Mouse (Mus musculus): ENCODE measurements at regions not wholly inside any gene's neighbourhood (a gene's known extent, or its start where the extent isn't known, plus 50 kb on each side); places are given as distances from the start of the nearest gene placed in this dataset.

DNA sequence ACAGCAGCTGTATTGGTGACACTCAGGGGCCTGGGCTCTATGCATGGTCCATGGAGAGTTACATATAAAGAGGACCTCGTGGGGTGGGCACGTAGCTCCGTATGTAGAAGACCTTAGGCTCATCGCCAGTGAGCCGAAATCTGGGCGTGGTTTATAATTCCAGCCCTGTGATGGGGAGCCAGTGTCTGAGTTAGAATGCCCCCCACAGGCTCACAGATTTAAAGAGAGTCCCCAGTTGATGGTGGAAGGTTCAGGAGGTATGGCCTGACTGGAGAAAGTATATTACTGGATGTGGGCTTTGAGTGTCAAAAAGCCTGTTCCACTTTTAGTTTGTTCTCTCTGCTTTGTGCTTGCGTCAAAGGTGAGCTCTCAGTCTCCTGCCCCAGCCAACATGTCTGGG, 54.8 kb downstream of the 1700122O11Rik start:
- Histone ChIP-seq H3K36me3 (no peaks in the 10 kb centered on the region), H3K4me2 (replicated peaks) (no peak overlapping the region), H3K4me1 (replicated peaks) (peaks cover 17% of the 10 kb centered on the region), H3K9ac (no peak overlapping the region), H3K4me3 (replicated peaks) (no peak overlapping the region), H3K9me3 (no peaks in the 10 kb centered on the region), H3K27ac (no peak overlapping the region), H3K27me3 (replicated peaks) (no peaks in the 10 kb centered on the region)
- ATAC-seq, result no peak
- WGBS, result 86% methylated on average over 7 of the region's 7 CpGs

DNA sequence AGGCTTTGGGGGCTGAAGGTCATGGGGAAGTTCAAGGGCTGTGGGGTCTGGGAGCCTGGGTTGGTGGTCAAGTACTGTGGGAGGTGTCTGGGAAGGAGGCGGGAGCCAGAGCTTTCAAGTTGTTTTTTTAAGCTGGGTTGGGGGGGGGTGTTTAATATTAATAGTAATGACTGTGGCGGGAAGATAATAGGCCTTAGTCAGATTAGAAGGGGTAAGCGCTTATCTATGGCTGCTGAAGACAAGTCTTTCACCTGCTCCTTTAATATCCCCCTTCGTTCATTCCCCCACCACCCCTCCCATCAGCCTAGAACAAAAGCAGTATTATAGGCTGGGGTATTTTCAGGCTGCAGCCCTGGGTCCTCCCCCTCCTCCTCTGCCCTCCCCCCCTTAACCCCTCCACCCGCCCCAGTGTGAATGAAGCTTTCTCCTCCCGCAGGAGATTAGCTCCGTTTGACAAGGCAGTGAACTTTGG, 56.5 kb downstream of the 1700122O11Rik start:
- Histone ChIP-seq H3K9me3 (no peaks in the 10 kb centered on the region), H3K36me3 (no peaks in the 10 kb centered on the region), H3K27me3 (replicated peaks) (no peaks in the 10 kb centered on the region), H3K4me1 (replicated peaks) (peaks cover 17% of the 10 kb centered on the region), H3K4me2 (replicated peaks) (no peak overlapping the region), H3K27ac (no peak overlapping the region), H3K9ac (no peak overlapping the region), H3K4me3 (replicated peaks) (no peak overlapping the region)
- 27% methylated on average over 7 of the region's 7 CpGs for WGBS
- peak; percentile 53 for ATAC-seq

DNA sequence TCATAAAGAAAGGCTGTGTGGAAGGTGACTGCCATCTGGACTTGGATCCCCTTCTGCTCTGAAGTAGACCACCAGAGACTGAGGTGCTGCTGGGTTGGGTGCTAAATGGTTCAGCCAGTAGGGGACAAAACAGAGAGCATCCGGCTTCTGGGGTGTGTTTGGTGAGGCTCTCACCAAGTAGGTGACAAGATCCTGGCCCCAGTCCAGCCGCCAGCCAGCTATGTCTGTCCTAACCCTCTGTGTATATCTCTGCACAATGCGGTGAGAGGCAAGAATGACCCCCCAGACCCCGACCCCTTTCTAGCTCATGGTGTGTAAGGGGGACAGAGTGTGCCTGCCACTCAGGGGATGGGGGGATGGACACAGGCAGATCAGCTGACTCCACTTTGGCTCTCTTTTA, 54.8 kb upstream of the Foxp4 start:
- no peak overlapping the region; the same call in 1 of the 2 replicates for H3K9ac ChIP-seq
- H3K27ac ChIP-seq, result peak overlapping the region; percentile 23; the same call in 1 of the 2 replicates

DNA sequence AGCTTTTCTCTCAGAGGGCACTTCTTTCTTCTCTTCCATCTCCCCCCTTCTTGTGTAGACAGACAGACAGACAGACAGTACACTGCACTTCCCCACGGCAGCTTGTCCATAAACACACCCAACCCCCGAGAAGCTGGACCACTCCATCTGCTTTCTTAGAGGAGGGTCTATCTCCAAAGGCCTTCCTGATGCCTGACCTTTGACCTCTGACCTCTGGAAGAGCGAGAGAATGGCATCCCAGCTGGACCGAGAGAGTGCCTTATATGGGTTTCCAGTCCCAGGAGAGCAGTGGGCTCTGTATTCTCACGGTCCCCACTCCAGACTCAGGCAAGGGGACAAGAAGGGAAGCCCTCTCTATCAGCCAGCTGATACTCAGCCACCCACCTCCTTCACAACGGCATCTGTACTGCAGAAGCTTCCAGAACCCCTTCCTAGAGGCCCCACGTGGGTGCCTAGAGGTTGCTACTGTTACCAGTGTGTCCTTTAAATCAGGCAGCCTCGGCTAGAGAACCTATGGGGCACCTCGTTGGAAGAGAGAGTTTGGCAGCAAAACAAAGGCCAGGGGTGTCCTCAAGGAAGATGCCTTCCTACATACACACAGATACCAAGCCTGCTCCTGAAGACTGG, 54.1 kb upstream of the Foxp4 start:
- Histone ChIP-seq H3K9me3 (no peaks in the 10 kb centered on the region), H3K27me3 (replicated peaks) (no peaks in the 10 kb centered on the region), H3K9ac (no peak overlapping the region), H3K4me3 (replicated peaks) (no peak overlapping the region), H3K4me1 (replicated peaks) (peaks cover 43% of the 10 kb centered on the region), H3K27ac (no peak overlapping the region), H3K36me3 (no peaks in the 10 kb centered on the region), H3K4me2 (replicated peaks) (no peak overlapping the region)
- WGBS, result 28% methylated on average over 9 of the region's 9 CpGs
- ATAC-seq, result no peak

More for the DNA sequence above, 54.8 kb upstream of the Foxp4 start:
- H3K4me2 ChIP-seq (replicated peaks), result no peak overlapping the region
- no peaks in the 10 kb centered on the region for H3K9me3 ChIP-seq
- no peak for ATAC-seq
- no peak overlapping the region for H3K4me3 ChIP-seq (replicated peaks)
- H3K27me3 ChIP-seq (replicated peaks), result no peaks in the 10 kb centered on the region
- no peaks in the 10 kb centered on the region for H3K36me3 ChIP-seq
- H3K4me1 ChIP-seq (replicated peaks), result peaks cover 38% of the 10 kb centered on the region
- WGBS, result 49% methylated on average over 4 of the region's 4 CpGs

DNA sequence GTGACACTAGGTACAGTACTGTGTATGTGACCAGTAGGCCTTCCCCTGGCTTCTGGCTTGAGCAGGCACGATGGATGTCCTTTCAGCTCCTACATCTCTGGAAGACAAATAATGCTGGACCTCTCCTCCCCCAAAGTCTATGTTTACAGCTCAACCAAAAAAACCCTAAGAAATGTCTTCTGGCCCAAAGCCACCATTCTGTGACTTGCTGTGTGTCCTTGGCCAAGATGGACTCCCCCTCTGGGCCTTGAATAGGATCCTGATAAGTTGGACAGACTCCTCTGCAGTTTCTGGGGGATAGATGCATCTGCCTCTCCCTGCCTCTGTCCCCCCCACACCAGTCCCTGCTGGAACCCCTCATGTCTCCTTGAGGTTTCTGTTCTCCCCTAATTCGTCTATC, 53.6 kb upstream of the Foxp4 start:
- no peak overlapping the region for H3K27ac ChIP-seq
- no peaks in the 10 kb centered on the region for H3K36me3 ChIP-seq
- no peak for ATAC-seq
- WGBS, result 72% methylated on average over 2 of the region's 2 CpGs
- no peak overlapping the region for H3K4me2 ChIP-seq (replicated peaks)
- H3K9ac ChIP-seq, result no peak overlapping the region
- no peak overlapping the region for H3K4me3 ChIP-seq (replicated peaks)
- H3K27me3 ChIP-seq (replicated peaks), result no peaks in the 10 kb centered on the region
- H3K9me3 ChIP-seq, result no peaks in the 10 kb centered on the region
- H3K4me1 ChIP-seq (replicated peaks), result peaks cover 47% of the 10 kb centered on the region

DNA sequence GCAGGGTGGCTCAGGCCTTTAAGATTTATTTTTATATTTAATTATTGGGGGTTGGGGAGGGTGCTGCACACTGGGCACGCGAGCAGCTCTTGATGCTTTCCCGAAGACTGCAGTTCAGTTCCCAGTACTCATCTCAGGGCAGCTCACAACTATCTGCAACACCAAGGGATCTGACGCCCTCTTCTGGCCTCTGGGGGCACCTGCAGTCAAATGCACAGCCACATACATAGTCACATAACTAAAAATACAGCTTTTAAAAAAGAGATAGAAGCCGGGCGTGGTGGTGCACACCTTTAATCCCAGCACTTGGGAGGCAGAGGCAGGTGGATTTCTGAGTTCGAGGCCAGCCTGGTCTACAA, 52.5 kb upstream of the Foxp4 start:
- Histone ChIP-seq H3K4me2 (replicated peaks) (no peak overlapping the region), H3K27me3 (replicated peaks) (no peaks in the 10 kb centered on the region), H3K4me3 (replicated peaks) (no peak overlapping the region), H3K9me3 (no peaks in the 10 kb centered on the region), H3K9ac (no peak overlapping the region), H3K4me1 (replicated peaks) (peaks cover 47% of the 10 kb centered on the region), H3K27ac (peak overlapping the region; percentile 57; the same call in 1 of the 2 replicates), H3K36me3 (no peaks in the 10 kb centered on the region)
- WGBS, result 85% methylated on average over 7 of the region's 7 CpGs
- no peak for ATAC-seq

DNA sequence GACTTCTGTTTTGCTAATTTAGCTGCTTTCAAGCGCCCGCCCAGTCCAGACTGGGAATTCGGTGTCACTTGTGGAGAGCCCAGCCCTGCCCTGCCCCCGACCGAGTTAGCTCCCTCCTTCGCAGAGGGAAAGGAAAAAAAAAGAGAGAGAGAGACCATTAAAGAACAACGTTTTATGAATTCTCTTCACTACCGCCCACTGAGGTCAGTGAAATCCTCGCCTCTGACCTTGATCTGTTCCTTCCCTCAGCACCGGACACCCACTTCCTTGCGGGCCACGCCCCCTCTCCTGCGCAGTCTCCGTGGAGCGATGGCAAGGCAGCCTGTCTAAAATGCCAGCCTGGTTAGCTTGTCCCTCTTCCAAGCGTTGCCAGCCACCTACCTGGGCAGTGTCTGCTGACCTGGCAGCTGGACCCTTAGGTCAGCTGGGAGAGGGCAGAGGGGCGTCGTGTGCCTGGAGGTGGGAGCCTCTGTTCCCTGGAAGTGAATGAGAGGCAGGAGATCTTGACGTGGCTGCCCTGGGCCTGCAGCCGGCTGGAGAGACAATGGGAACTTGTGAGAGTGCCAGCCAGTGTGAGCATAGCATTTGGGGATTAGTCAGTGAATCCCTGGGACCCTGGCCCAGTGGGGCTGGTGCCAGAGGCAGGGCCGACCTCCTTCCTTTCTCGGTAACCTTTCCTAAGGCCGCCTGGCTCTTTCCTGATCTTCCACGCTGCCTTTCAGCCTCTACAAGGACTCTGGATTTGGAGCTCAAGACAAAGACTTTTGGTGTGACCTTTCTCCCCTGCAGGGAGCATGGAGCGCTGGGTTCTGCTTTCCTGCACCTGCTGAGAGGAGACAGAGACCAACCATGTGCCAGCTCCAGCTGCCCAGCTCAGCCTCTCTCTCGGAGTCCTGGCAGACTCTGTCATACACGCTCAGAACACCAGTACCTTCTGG, 51.9 kb upstream of the Foxp4 start:
- peaks cover 47% of the 10 kb centered on the region for H3K4me1 ChIP-seq (replicated peaks)

DNA sequence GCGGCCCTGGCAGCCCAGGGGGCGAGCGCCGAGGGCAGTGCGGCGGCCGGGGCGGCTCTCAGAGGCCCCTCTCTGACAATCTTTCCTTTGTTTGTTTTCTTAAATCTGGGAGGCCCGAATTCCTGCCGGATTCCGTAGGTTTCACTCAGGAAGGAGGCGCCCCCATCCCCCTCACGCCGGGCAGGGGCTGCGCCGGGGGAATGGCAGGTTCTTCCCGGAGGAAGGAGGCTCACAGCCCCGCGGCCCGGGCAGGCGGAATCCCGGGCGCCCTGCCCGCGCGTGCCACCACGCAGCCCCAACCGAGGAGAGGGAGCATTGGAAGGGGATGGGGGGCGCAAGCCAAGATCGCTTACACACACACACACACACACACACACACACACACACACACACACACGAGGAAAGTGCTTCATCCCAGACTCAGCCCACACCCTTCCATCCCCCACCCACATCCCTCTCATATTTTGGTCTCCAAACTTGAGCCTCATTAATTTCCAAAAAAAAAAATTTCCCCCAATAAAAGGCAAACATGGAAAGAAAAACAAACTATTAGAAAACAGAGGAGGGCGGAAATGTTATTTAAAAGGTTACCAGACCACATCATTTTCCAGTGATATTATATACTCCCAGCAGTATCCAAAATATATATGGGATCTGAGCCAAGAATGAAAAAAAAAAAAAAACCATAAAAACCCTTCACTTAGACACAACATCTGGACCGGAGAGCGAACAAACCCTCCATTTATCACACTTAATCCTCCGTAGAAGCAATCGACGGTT, 51.0 kb upstream of the Foxp4 start:
- WGBS, result 4% methylated on average over 28 of the region's 37 CpGs
- peak; percentile 11; the same call in 1 of the 2 replicates for ATAC-seq
- Histone ChIP-seq H3K4me2 (replicated peaks) (peak overlapping the region; percentile 85), H3K27ac (peak overlapping the region; percentile 90), H3K9me3 (no peaks in the 10 kb centered on the region), H3K4me3 (replicated peaks) (peak overlapping the region; percentile 37), H3K9ac (peak overlapping the region; percentile 52), H3K4me1 (replicated peaks) (peaks cover 47% of the 10 kb centered on the region), H3K27me3 (replicated peaks) (no peaks in the 10 kb centered on the region), H3K36me3 (no peaks in the 10 kb centered on the region)

More for the DNA sequence above, 51.9 kb upstream of the Foxp4 start:
- Histone ChIP-seq H3K36me3 (no peaks in the 10 kb centered on the region), H3K4me2 (replicated peaks) (peak overlapping the region; percentile 85), H3K9me3 (no peaks in the 10 kb centered on the region), H3K4me3 (replicated peaks) (peak overlapping the region; percentile 24), H3K27me3 (replicated peaks) (no peaks in the 10 kb centered on the region), H3K27ac (peak overlapping the region; percentile 57), H3K9ac (no peak overlapping the region)
- ATAC-seq, result peak; percentile 27
- 19% methylated on average over 27 of the region's 27 CpGs for WGBS

DNA sequence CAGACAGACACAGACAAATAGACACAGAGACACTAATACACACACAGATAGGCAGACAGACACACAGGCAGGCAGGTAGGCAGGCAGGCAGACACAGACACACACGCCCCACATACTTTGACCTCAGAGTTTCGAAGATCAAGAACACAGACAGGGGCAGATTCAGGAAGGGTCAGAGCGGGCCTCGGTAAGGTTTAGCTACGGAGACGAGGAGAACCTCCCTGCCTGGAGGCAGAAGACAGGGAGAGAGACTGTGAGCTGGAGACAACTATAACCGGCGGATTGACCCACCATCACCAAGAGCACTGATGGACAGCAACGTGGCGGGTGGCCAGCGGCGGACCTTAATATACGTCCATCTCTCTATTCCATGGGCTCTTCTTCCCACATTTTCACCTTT, 50.1 kb upstream of the Foxp4 start:
- Histone ChIP-seq H3K4me1 (replicated peaks) (peaks cover 47% of the 10 kb centered on the region), H3K27me3 (replicated peaks) (no peaks in the 10 kb centered on the region), H3K36me3 (no peaks in the 10 kb centered on the region), H3K9ac (peak overlapping the region; percentile 52), H3K4me2 (replicated peaks) (peak overlapping the region; percentile 85), H3K27ac (peak overlapping the region; percentile 90), H3K9me3 (no peaks in the 10 kb centered on the region), H3K4me3 (replicated peaks) (peak overlapping the region; percentile 37)
- ATAC-seq, result peak; percentile 60
- WGBS, result 9% methylated on average over 13 of the region's 13 CpGs

Measured in intestine, embryonic 15.5 days (tissue).